Mouse (Mus musculus) heart, adult 2 months (tissue): ENCODE measurements around the gene A930009A15Rik.

Experiments
- CTCF ChIP-seq: fragments of 200-600 bp; IDR thresholded peaks from 2 replicates; pipeline ENCODE4 v1.8.1; 2022; ENCODE audit warnings: antibody characterized with exemption, mild to moderate bottlenecking, moderate library complexity
- POLR2A ChIP-seq: fragments of 200-500 bp; IDR thresholded peaks from 2 replicates; pipeline ENCODE4 v1.6.1; 2011; ENCODE audit warnings: mild to moderate bottlenecking, low read depth, low read length, control low read depth; ENCODE audit not compliant: insufficient read depth

DNA sequence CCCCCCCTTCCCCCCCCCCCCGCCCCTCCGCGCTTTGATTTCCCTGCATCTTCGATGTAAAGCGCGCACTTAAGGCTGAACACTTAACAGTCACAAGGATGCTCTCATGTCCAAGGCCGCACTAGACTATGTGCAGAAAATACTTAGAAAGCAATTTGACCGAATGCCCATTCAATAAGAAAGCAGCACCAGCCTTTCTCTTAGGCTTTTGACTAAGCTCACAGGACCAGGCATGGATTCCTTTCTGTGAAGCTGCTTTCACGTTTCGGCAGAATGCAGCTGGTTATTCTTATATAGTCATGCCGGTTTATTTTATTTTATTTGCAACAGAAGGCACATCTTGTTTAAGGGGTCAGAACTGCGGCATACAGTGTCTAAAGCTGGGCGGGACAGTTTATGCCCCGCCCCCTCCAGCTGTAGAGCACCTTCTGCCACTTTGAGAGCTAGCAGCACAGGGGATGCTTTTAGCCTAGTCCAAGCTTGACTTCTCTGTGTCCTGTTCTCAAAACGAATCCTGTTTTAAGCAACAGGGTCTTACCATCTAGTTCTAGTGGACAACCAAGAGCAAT is 48.6 kb downstream of the A930009A15Rik start:
- TF ChIP-seq CTCF (no peak), POLR2A (no peak)
